Mouse (Mus musculus) cerebellum, adult 2 months (tissue): Measurements from ENCODE around the gene Spata31d1b.

Source experiments
- CTCF ChIP-seq: fragments of 200-500 bp; IDR thresholded peaks from 2 replicates; pipeline ENCODE4 v1.5.1; 2011; ENCODE audit warnings: low read depth, mild to moderate bottlenecking, control low read depth, low read length, moderate library complexity, borderline replicate concordance; ENCODE audit not compliant: insufficient read depth
- POLR2A ChIP-seq: fragments of 200-500 bp; IDR thresholded peaks from 2 replicates; pipeline ENCODE4 v1.6.1; 2011; ENCODE audit warnings: low read length, control low read depth, borderline replicate concordance; ENCODE audit not compliant: insufficient read depth

- TF ChIP-seq CTCF (no peak), POLR2A (no peak)
These were observed 50.7 kb downstream of the Spata31d1b start for GRCm38 (mm10) chr13:59762791-59763190.
